Mouse (Mus musculus): ENCODE data around the gene Eif1. TPM values are rescaled to one million over a fixed set of nuclear protein-coding genes. Genes with fewer than 3 reads are reported as not detected.

Eif1 gene
- 105 and 139 TPM in 2 replicates for polyA plus RNA-seq (2012; rRNA removed; ENCODE audit: low replicate concordance)

DNA sequence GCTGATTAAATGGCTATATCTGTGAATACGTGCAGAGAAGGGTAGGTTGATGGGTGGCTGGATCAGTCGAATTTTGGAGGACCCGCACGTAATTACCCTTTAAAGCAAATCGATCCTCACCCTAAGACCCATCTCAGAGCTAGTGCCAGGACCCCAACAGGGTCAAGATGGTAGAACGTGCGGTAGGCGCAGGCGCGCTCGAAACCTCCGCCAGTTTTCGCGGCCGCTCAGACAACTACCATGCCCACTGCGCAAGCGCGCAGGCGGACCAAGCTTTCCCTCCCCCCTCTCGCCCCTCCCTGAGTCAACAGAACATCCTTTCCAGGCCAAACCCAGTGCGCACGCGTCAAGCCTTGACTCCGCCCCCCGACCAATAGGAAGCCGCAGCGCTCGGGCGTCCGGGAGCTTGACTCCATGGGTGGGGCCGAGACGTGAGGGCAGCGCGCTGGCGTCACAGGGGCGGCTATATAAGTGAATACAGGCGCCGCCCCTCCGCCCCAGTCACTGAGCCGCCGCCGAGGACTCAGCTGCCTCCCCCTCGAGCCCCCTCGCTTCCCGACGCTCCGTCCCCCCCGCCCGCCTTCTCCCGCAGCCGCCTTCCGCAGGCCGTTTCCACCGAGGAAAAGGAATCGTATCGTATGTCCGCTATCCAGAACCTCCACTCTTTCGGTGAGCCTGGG is at the start of gene Eif1:
Gene Eif1, plus strand, starts transcription at position 394 of the 680 bp plus-strand sequence.

DNA sequence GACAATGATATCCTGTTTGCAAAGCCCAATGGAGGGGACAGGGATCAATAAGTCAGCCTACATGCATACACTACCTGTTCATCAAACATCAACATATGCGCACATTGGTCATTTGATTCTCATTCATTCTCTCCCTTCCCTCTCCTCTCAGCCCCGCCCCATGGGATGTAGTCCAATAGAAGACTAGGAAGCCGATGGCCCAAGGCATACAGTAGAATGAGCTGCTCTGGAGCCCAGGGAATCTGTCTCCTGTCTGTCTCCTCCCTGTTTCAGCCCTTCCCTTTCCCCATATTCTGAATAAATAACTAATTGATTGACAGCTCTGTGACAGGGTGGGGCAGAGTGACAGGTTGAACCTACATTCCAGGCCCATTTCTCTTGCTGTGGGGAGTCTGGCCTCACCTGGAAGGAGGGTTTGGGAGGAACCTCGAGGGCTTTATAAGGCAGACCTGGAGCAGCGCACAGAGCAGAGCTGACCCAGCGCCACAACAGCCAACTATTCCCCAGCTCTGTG is 14.3 kb downstream of the Eif1 start, which contains the start of gene Gast:
Gene Gast, plus strand, starts transcription at position 464 of the 514 bp plus-strand sequence.

GRCm38 (mm10) chr11:100355972-100356818 is 36.5 kb downstream of the Eif1 start, which contains the start of gene Hap1:
TSS of gene Hap1 (minus strand) at chr11:100356128.

Other genes with a start within 250 kb of the Eif1 start
- gene Krt32, start 231.7 kb upstream of the Eif1 start, polyA plus RNA-seq (2012; rRNA removed; ENCODE audit: low replicate concordance), result 0.63 TPM in 1 of 2 replicates, not detected in the other
- 0.07 TPM in 1 of 2 replicates, not detected in the other for gene Krt35, start 223.6 kb upstream of the Eif1 start, polyA plus RNA-seq (2012; rRNA removed; ENCODE audit: low replicate concordance)
- 5.7 and 5.8 TPM in 2 replicates for gene Krt36, start 214.3 kb upstream of the Eif1 start, polyA plus RNA-seq (2012; rRNA removed; ENCODE audit: low replicate concordance)
- gene Krt13, start 198.3 kb upstream of the Eif1 start, polyA plus RNA-seq (2012; rRNA removed; ENCODE audit: low replicate concordance), result not detected in 2 replicates
- gene Krt15, start 184.0 kb upstream of the Eif1 start, polyA plus RNA-seq (2012; rRNA removed; ENCODE audit: low replicate concordance), result 5.5 and 33.6 TPM in 2 replicates
- 521 and 718 TPM in 2 replicates for gene Krt19, start 171.2 kb upstream of the Eif1 start, polyA plus RNA-seq (2012; rRNA removed; ENCODE audit: low replicate concordance)
- gene Krt9, start 126.6 kb upstream of the Eif1 start, polyA plus RNA-seq (2012; rRNA removed; ENCODE audit: low replicate concordance), result not detected in 2 replicates
- 52.1 and 78.7 TPM in 2 replicates for gene Krt14, start 112.3 kb upstream of the Eif1 start, polyA plus RNA-seq (2012; rRNA removed; ENCODE audit: low replicate concordance)
- gene Krt16, start 71.0 kb upstream of the Eif1 start, polyA plus RNA-seq (2012; rRNA removed; ENCODE audit: low replicate concordance), result not detected in 2 replicates
- gene Krt17, start 58.9 kb upstream of the Eif1 start, polyA plus RNA-seq (2012; rRNA removed; ENCODE audit: low replicate concordance), result 34.7 and 41.4 TPM in 2 replicates
- 0.07 and 0.12 TPM in 2 replicates for gene Krt42, start 50.0 kb upstream of the Eif1 start, polyA plus RNA-seq (2012; rRNA removed; ENCODE audit: low replicate concordance)
- not detected in 2 replicates for gene Gast, start 14.5 kb downstream of the Eif1 start, polyA plus RNA-seq (2012; rRNA removed; ENCODE audit: low replicate concordance)
- 11.5 and 15.2 TPM in 2 replicates for gene Hap1, start 36.2 kb downstream of the Eif1 start, polyA plus RNA-seq (2012; rRNA removed; ENCODE audit: low replicate concordance)
- 197 and 231 TPM in 2 replicates for gene Jup, start 77.9 kb downstream of the Eif1 start, polyA plus RNA-seq (2012; rRNA removed; ENCODE audit: low replicate concordance)
- gene P3h4, start 95.0 kb downstream of the Eif1 start, polyA plus RNA-seq (2012; rRNA removed; ENCODE audit: low replicate concordance), result 22.4 and 40.4 TPM in 2 replicates
- gene Fkbp10, start 95.8 kb downstream of the Eif1 start, polyA plus RNA-seq (2012; rRNA removed; ENCODE audit: low replicate concordance), result 45.8 and 58.9 TPM in 2 replicates
- 30.1 and 47.6 TPM in 2 replicates for gene Nt5c3b, start 121.9 kb downstream of the Eif1 start, polyA plus RNA-seq (2012; rRNA removed; ENCODE audit: low replicate concordance)
- 0.27 and 0.57 TPM in 2 replicates for gene Klhl10, start 122.0 kb downstream of the Eif1 start, polyA plus RNA-seq (2012; rRNA removed; ENCODE audit: low replicate concordance)
- gene Klhl11, start 152.9 kb downstream of the Eif1 start, polyA plus RNA-seq (2012; rRNA removed; ENCODE audit: low replicate concordance), result 3.1 and 5.7 TPM in 2 replicates
- gene Acly, start 208.1 kb downstream of the Eif1 start, polyA plus RNA-seq (2012; rRNA removed; ENCODE audit: low replicate concordance), result 897 and 934 TPM in 2 replicates
- 1.0 and 2.6 TPM in 2 replicates for gene Ttc25, start 225.7 kb downstream of the Eif1 start, polyA plus RNA-seq (2012; rRNA removed; ENCODE audit: low replicate concordance)